Mouse (Mus musculus): ENCODE measurements around the gene Slc22a12. TPM values are rescaled to one million over a fixed set of nuclear protein-coding genes. Genes with fewer than 3 reads are reported as not detected.

Slc22a12 gene
- total and polyA plus RNA-seq, 3 experiments = not detected

DNA sequence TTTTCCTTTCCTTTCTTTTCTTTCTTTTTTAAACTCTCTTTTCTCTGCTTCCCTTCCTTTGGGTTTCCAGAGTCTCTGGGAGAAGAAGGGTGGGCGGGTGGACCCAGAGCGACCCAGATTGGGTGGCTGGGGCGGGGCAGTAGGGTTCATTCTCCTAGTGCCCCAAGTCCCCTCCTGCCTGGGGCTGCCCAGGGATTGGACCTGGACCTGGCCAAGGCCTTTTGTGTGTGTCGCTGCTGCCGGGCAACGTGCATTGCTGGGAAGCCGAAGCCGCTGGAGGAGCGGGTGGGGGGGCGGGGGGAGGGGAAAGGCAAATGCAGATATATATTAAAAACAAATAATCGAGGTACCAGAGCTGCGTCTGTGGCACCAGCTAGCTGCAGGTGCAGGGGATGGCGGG lies 10.2 kb downstream of the Slc22a12 start:
- no peak for TF ChIP-seq MAX (IDR thresholded peaks at IDR 0.05; ENCODE audit: low read length)
- TF ChIP-seq CHD2 (IDR thresholded peaks at IDR 0.05; ENCODE audit: low read length) = no peak
- no peak for TF ChIP-seq ZMIZ1 (IDR thresholded peaks at IDR 0.05; ENCODE audit: low read depth, low read length)
- TF ChIP-seq UBTF (IDR thresholded peaks at IDR 0.05; ENCODE audit: borderline replicate concordance, insufficient read depth, low read depth, low read length) = no peak
- no peak for TF ChIP-seq EP300 (IDR thresholded peaks at IDR 0.05; ENCODE audit: low read depth in 1 of 2, low read length in 2 of 2)
- TF ChIP-seq JUND (IDR thresholded peaks at IDR 0.05; ENCODE audit: low read depth, low read length) = no peak
- no peak for TF ChIP-seq ELF1 (IDR thresholded peaks at IDR 0.05; ENCODE audit: low read depth, low read length)
- no peak for TF ChIP-seq MYB (IDR thresholded peaks at IDR 0.05; ENCODE audit: low read depth, low read length)
- no peak for TF ChIP-seq CHD1 (IDR thresholded peaks at IDR 0.05; ENCODE audit: low read depth, low read length)
- no peak for TF ChIP-seq SMC3 (IDR thresholded peaks at IDR 0.05; ENCODE audit: low read depth, low read length)
- DNase-seq (ENCODE audit: low read depth, low spot score) = no peak
- no peak overlapping the region for H3K4me3 ChIP-seq (ENCODE audit: control insufficient read depth in 1 of 2, insufficient read depth in 1 of 2, low read depth in 2 of 2, low read length in 2 of 2)
- H3K4me1 ChIP-seq (ENCODE audit: control insufficient read depth in 1 of 2, insufficient read depth in 2 of 2, low read length in 2 of 2) = no peaks in the 10 kb centered on the region
- no peaks in the 10 kb centered on the region for H3K9me3 ChIP-seq (replicated peaks; ENCODE audit: insufficient read depth, low read length)
- no peak overlapping the region for H3K9ac ChIP-seq (ENCODE audit: control insufficient read depth, low read depth, low read length, poor library complexity, severe bottlenecking)
- H3K27ac ChIP-seq (ENCODE audit: control insufficient read depth, low read depth, low read length) = no peak overlapping the region
- H3K79me2 ChIP-seq (ENCODE audit: control insufficient read depth, insufficient read depth, low read length, poor library complexity) = no peaks in the 10 kb centered on the region
- no peaks in the 10 kb centered on the region for H3K36me3 ChIP-seq (ENCODE audit: control insufficient read depth in 1 of 2, insufficient read depth in 2 of 2, low read length in 2 of 2)
- H3K27me3 ChIP-seq (ENCODE audit: control insufficient read depth in 1 of 2, insufficient read depth in 2 of 2, low read length in 2 of 2) = no peaks in the 10 kb centered on the region; a peak in 1 of 4 replicates

- H3K27me3 ChIP-seq (ENCODE audit: control insufficient read depth in 1 of 2, insufficient read depth in 2 of 2, low read length in 2 of 2) = no peaks in the 10 kb centered on the region; a peak in 1 of 4 replicates
Observed at GRCm38 (mm10) chr19:6531832-6532471, 10.9 kb downstream of the Slc22a12 start.

More at GRCm38 (mm10) chr19:6531832-6532471, 10.9 kb downstream of the Slc22a12 start:
- no peak overlapping the region for H3K9ac ChIP-seq (ENCODE audit: control insufficient read depth, low read depth, low read length, poor library complexity, severe bottlenecking)
- H3K4me3 ChIP-seq (ENCODE audit: control insufficient read depth in 1 of 2, insufficient read depth in 1 of 2, low read depth in 2 of 2, low read length in 2 of 2) = no peak overlapping the region
- TF ChIP-seq POLR2AphosphoS2 (IDR thresholded peaks at IDR 0.05; ENCODE audit: low read length) (no peak), E2F4 (IDR thresholded peaks at IDR 0.05; ENCODE audit: borderline replicate concordance, low read depth, low read length) (no peak), POLR2A (IDR thresholded peaks at IDR 0.05; ENCODE audit: control insufficient read depth in 1 of 2, insufficient read depth in 1 of 2, low read depth in 1 of 2, low read length in 2 of 2, poor library complexity in 1 of 2) (no peak), USF1 (IDR thresholded peaks at IDR 0.05; ENCODE audit: low read depth, low read length) (no peak), USF2 (IDR thresholded peaks at IDR 0.05; ENCODE audit: borderline replicate concordance in 1 of 2, insufficient read depth in 1 of 2, low read depth in 1 of 2, low read length in 2 of 2) (no peak), BHLHE40 (IDR thresholded peaks at IDR 0.05; ENCODE audit: borderline replicate concordance, low read depth, low read length) (no peak), MXI1 (IDR thresholded peaks at IDR 0.05; ENCODE audit: low read depth, low read length) (no peak), NRF1 (IDR thresholded peaks at IDR 0.05; ENCODE audit: insufficient read depth, low read depth, low read length, poor library complexity, severe bottlenecking) (no peak), ZNF384 (IDR thresholded peaks at IDR 0.05; ENCODE audit: low read depth, low read length) (no peak)
- H3K36me3 ChIP-seq (ENCODE audit: control insufficient read depth in 1 of 2, insufficient read depth in 2 of 2, low read length in 2 of 2) = no peaks in the 10 kb centered on the region
- no peaks in the 10 kb centered on the region for H3K4me1 ChIP-seq (ENCODE audit: control insufficient read depth in 1 of 2, insufficient read depth in 2 of 2, low read length in 2 of 2)
- H3K27ac ChIP-seq (ENCODE audit: control insufficient read depth, low read depth, low read length) = no peak overlapping the region
- DNase-seq (ENCODE audit: low read depth, low spot score) = no peak
- no peaks in the 10 kb centered on the region for H3K79me2 ChIP-seq (ENCODE audit: control insufficient read depth, insufficient read depth, low read length, poor library complexity)
- no peaks in the 10 kb centered on the region for H3K9me3 ChIP-seq (replicated peaks; ENCODE audit: insufficient read depth, low read length)
